Mouse (Mus musculus) liver, postnatal 0 days (tissue): ENCODE measurements around the gene Doxl2. TPM values are rescaled to one million over a fixed set of nuclear protein-coding genes. Genes with fewer than 3 reads are reported as not detected.
A peak's percentile ranks its signal among the peaks of the same experiment; 100 is the strongest.

Experiments used
- ATAC-seq: fragments of 200-750 bp; cut with Nextera tagmentation; 2 replicates; pipeline ENCODE4 v1.8.0; 2017; ENCODE audit warnings: mild to moderate bottlenecking, moderate library complexity
- DNase-seq: peaks from one replicate; pipeline ENCODE4 v3.0.0-alpha.2; 2016
- H3K27ac ChIP-seq: fragments of 300-500 bp; sonication (generic); 2 replicates; pipeline ENCODE4 v1.5.1; 2014; ENCODE audit warnings: antibody characterized with exemption, moderate library complexity, mild to moderate bottlenecking, low read depth
- H3K27me3 ChIP-seq: fragments of 300-500 bp; sonication (generic); 2 replicates; pipeline ENCODE4 v1.6.1; 2014; ENCODE audit warnings: low read length, control low read depth, mixed read lengths; ENCODE audit not compliant: insufficient read depth
- H3K36me3 ChIP-seq: fragments of 300-500 bp; sonication (generic); replicated peaks from 2 replicates; pipeline ENCODE4 v1.6.1; 2014; ENCODE audit warnings: mild to moderate bottlenecking, control low read depth, low read length, moderate library complexity, mixed read lengths; ENCODE audit not compliant: insufficient read depth
- H3K4me1 ChIP-seq: fragments of 300-500 bp; sonication (generic); 2 replicates; pipeline ENCODE4 v1.6.1; 2014; ENCODE audit warnings: antibody characterized with exemption, mild to moderate bottlenecking, control low read depth; ENCODE audit not compliant: insufficient read depth
- H3K4me2 ChIP-seq: fragments of 300-500 bp; sonication (generic); 2 replicates; pipeline ENCODE4 v1.6.1; 2014; ENCODE audit warnings: low read depth, mild to moderate bottlenecking, low read length, moderate library complexity, mixed read lengths
- H3K4me3 ChIP-seq: fragments of 300-500 bp; sonication (generic); 2 replicates; pipeline ENCODE4 v1.5.1; 2014; ENCODE audit warnings: low read depth, low read length
- H3K9ac ChIP-seq: fragments of 300-500 bp; sonication (generic); replicated peaks from 2 replicates; pipeline ENCODE4 v1.6.1; 2014; ENCODE audit warnings: mild to moderate bottlenecking, moderate library complexity
- H3K9me3 ChIP-seq: fragments of 300-500 bp; sonication (generic); 2 replicates; pipeline ENCODE4 v1.6.1; 2016; ENCODE audit warnings: mild to moderate bottlenecking, control low read depth, low read length, mixed read lengths
- CTCF ChIP-seq: sonication (generic); IDR thresholded peaks from 2 replicates; pipeline ENCODE4 v1.5.1; 2016; ENCODE audit warnings: antibody characterized with exemption, low read depth
- EP300 ChIP-seq: IDR thresholded peaks from 2 replicates; pipeline ENCODE4 v1.6.1; 2016; ENCODE audit warnings: antibody characterized with exemption, low read depth, mild to moderate bottlenecking
- WGBS: fragments of 180-500 bp; shearing (Covaris S2); extraction: QIAGEN DNeasy Blood & Tissue Kit; methylation state at CpG from one replicate; pipeline ENCODE4 v1.1.7; 2014; ENCODE audit not compliant: insufficient replicate concordance; 5-methylcytosine and 5-hydroxymethylcytosine counted together
- polyA plus RNA-seq: library from polyadenylated mRNA; unstranded; fragments of >200 nt; fragmentation: Nextera tagmentation; extraction: Ambion mirVana; gene quantifications from 2 replicates; pipeline ENCODE4 v1.2.1, GENCODE M21; 2015

The Doxl2 gene
- polyA plus RNA-seq, 1 experiment from 2014 or later, result not detected

- H3K4me1 ChIP-seq, result 0 out of 2 replicates have a peak, but pooled peaks cover 5% of the 10 kb centered on the region
- TF ChIP-seq CTCF, result peak; percentile 88
- TF ChIP-seq EP300, result no peak
- H3K27ac ChIP-seq, result no peak overlapping the region
- H3K4me2 ChIP-seq, result peak overlapping the region; percentile 65
- under 1% methylated on average over 9 of the region's 9 CpGs for WGBS
- H3K9ac ChIP-seq, result no peak overlapping the region
- H3K36me3 ChIP-seq, result no peaks in the 10 kb centered on the region
- ATAC-seq (no peak), DNase-seq (peak; percentile 73)
- peak overlapping the region; percentile 22 for H3K4me3 ChIP-seq
- no peaks in the 10 kb centered on the region for H3K27me3 ChIP-seq
- H3K9me3 ChIP-seq, result no peaks in the 10 kb centered on the region
Measured at GRCm38 (mm10) chr6:49007981-49008380, 33.2 kb downstream of the Doxl2 start.

DNA sequence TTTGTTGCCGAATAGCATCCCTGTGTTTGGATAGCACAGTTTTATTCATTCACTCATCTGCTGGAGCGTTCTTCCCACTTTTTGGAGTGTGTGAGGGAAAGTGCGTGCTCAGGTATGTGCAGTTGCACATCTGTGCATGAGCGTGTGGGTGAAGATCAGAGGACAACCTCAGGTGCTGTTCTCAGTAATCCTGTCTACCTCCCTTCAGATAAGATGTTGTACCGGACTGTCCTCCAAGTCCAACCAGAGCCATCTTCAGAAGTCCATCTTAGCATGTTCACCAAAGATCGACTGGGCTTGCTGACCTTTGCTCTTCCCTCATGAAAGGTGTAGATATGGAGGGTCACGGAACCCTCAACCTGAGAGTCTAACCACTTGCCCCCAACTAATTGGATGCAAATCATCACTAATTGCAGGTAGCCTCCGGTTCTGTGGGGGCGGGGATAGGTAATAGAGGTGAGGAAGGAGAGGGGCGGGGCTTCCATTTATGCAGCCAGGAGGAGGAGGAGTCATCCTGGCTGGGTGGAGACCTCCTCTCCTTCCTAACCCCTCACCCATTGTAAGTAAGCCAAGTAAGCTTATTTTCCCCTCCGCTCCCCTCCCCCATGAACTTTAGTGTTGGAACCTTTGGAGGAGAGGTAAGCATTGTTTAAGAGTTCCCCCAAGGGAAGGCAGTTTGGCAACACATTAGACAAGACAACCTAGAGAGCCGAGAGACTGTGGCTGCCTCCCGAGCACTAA, 33.8 kb downstream of the Doxl2 start:
- no peaks in the 10 kb centered on the region for H3K27me3 ChIP-seq
- H3K27ac ChIP-seq, result no peak overlapping the region
- peak overlapping the region; percentile 22 for H3K4me3 ChIP-seq
- H3K9ac ChIP-seq, result no peak overlapping the region
- WGBS, result 27% methylated on average over 13 of the region's 13 CpGs
- H3K36me3 ChIP-seq, result no peaks in the 10 kb centered on the region
- no peak for ATAC-seq
- TF ChIP-seq CTCF (no peak), EP300 (no peak)
- peak overlapping the region; percentile 65 for H3K4me2 ChIP-seq
- no peak for DNase-seq
- H3K4me1 ChIP-seq, result 0 out of 2 replicates have a peak, but pooled peaks cover 5% of the 10 kb centered on the region
- H3K9me3 ChIP-seq, result no peaks in the 10 kb centered on the region

- peak overlapping the region; percentile 65 for H3K4me2 ChIP-seq
- ATAC-seq (no peak), DNase-seq (no peak)
- H3K4me3 ChIP-seq, result no peak overlapping the region
- TF ChIP-seq EP300 (no peak), CTCF (no peak)
- H3K36me3 ChIP-seq, result no peaks in the 10 kb centered on the region
- H3K27ac ChIP-seq, result no peak overlapping the region
- H3K9me3 ChIP-seq, result no peaks in the 10 kb centered on the region
- 0 out of 2 replicates have a peak, but pooled peaks cover 5% of the 10 kb centered on the region for H3K4me1 ChIP-seq
- no peak overlapping the region for H3K9ac ChIP-seq
- H3K27me3 ChIP-seq, result no peaks in the 10 kb centered on the region
- WGBS, result 55% methylated on average over 7 of the region's 7 CpGs
Measured at GRCm38 (mm10) chr6:49009161-49009555, 34.4 kb downstream of the Doxl2 start.

- Histone ChIP-seq H3K4me3 (no peak overlapping the region), H3K4me2 (no peak overlapping the region), H3K27me3 (no peaks in the 10 kb centered on the region), H3K9me3 (no peaks in the 10 kb centered on the region), H3K36me3 (no peaks in the 10 kb centered on the region), H3K4me1 (0 out of 2 replicates have a peak, but pooled peaks cover 5% of the 10 kb centered on the region), H3K27ac (no peak overlapping the region), H3K9ac (no peak overlapping the region)
- TF ChIP-seq CTCF (peak; percentile 39; the same call in 1 of the 2 replicates), EP300 (no peak)
- ATAC-seq, result no peak
- WGBS, result 62% methylated on average over 1 of the region's 1 CpGs
- no peak for DNase-seq
Measured at GRCm38 (mm10) chr6:49009665-49010064, 34.9 kb downstream of the Doxl2 start.

DNA sequence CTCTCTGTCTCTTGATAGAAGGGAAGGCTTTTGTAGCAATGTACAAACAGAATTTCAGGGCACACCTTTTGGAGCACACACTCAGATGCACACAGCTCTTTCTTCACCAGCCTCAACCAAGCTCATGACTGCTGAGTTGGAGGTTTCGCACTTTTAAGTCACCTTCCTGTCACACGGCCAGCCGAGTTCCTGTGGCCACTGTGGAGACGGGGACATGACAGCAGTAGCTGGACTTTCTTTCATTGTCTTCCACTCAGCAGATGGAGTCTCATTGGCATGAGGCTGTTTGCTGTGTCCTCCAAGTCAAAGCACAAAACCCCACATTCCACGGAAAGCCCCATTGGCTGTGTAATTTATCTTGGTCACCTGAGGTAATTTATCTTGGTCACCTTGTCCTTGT, 36.4 kb downstream of the Doxl2 start:
- 49% methylated on average over 5 of the region's 5 CpGs for WGBS
- no peaks in the 10 kb centered on the region for H3K9me3 ChIP-seq
- no peaks in the 10 kb centered on the region for H3K36me3 ChIP-seq
- ATAC-seq (no peak), DNase-seq (no peak)
- H3K27me3 ChIP-seq, result no peaks in the 10 kb centered on the region
- 0 out of 2 replicates have a peak, but pooled peaks cover 5% of the 10 kb centered on the region for H3K4me1 ChIP-seq
- no peak overlapping the region for H3K4me2 ChIP-seq
- H3K9ac ChIP-seq, result no peak overlapping the region
- H3K27ac ChIP-seq, result no peak overlapping the region
- H3K4me3 ChIP-seq, result no peak overlapping the region
- TF ChIP-seq CTCF (no peak), EP300 (no peak)

GRCm38 (mm10) chr6:49013023-49013422, 38.3 kb downstream of the Doxl2 start:
- DNase-seq, result no peak
- H3K27ac ChIP-seq, result no peak overlapping the region
- H3K36me3 ChIP-seq, result no peaks in the 10 kb centered on the region
- 43% methylated on average over 4 of the region's 4 CpGs for WGBS
- no peaks in the 10 kb centered on the region for H3K27me3 ChIP-seq
- ATAC-seq, result no peak
- H3K4me2 ChIP-seq, result no peak overlapping the region
- TF ChIP-seq EP300 (no peak), CTCF (no peak)
- no peaks in the 10 kb centered on the region for H3K9me3 ChIP-seq
- 0 out of 2 replicates have a peak, but pooled peaks cover 5% of the 10 kb centered on the region for H3K4me1 ChIP-seq
- no peak overlapping the region for H3K9ac ChIP-seq
- H3K4me3 ChIP-seq, result no peak overlapping the region
